9 mouse cellular contexts compared by ENCODE assay signal in genomic region chr4:110087570-110088247, GRCm38 (mm10).
DNase-seq lines count a peak whose midpoint lies in the region; ATAC-seq and TF ChIP-seq lines count a peak whose summit lies in the region.
"Had no signal": no experiment of that assay in that cellular context is flagged by ENCODE, and none has a peak within 500 bp of the region (broad histone marks: within the 10 kb centered on the region; RNA-seq: fewer than 3 reads in every experiment).

No protein-coding gene starts in this region.

- H3K79me2 ChIP-seq in MEL (ENCODE audit: control insufficient read depth, insufficient read depth, low read length, poor library complexity), result no peaks in the 10 kb centered on the region

- DNase-seq in gastrocnemius, postnatal 14 days, result peak; percentile 50
- DNase-seq in gastrocnemius, postnatal 25 days, result no peak
- DNase-seq in MEL (ENCODE audit: low read depth, low spot score), result peak; percentile 63
- peak; percentile 71 for DNase-seq in embryo, embryonic 9.5 days (ENCODE audit: extremely low spot score)
- peak; percentile 39 for DNase-seq in lung, postnatal 36 days
- DNase-seq in thymus, postnatal 4 days, result peak; percentile 53

- no peak overlapping the region for H3K4me2 ChIP-seq in kidney, embryonic 14.5 days (replicated peaks; ENCODE audit: low read depth, low read length)
- H3K4me2 ChIP-seq: stomach, embryonic 15.5 days had no signal

- H3K4me1 ChIP-seq in MEL (ENCODE audit: control insufficient read depth in 1 of 2, insufficient read depth in 2 of 2, low read length in 2 of 2), result no peaks in the 10 kb centered on the region
- no peaks in the 10 kb centered on the region for H3K4me1 ChIP-seq in kidney, embryonic 14.5 days (ENCODE audit: control insufficient read depth, insufficient read depth, low read length)
- H3K4me1 ChIP-seq: stomach, embryonic 15.5 days had no signal

- WGBS in kidney, embryonic 14.5 days, result 36% methylated on average over 9 of the region's 9 CpGs

- H3K27ac ChIP-seq in MEL (ENCODE audit: control insufficient read depth, low read depth, low read length), result no peak overlapping the region
- no peak overlapping the region for H3K27ac ChIP-seq in kidney, embryonic 14.5 days (ENCODE audit: low read depth, low read length)
- H3K27ac ChIP-seq: stomach, embryonic 15.5 days had no signal

- peak; percentile 76; the same call in 1 of the 2 replicates for ATAC-seq in kidney, embryonic 14.5 days (ENCODE audit: low FRiP score, low TSS enrichment)
- ATAC-seq in activated CD4-positive, CD25-positive, alpha-beta regulatory T cell, adult 4 months, result no peak

- H3K36me3 ChIP-seq in MEL (ENCODE audit: control insufficient read depth in 1 of 2, insufficient read depth in 2 of 2, low read length in 2 of 2), result no peaks in the 10 kb centered on the region
- H3K36me3 ChIP-seq in kidney, embryonic 14.5 days (ENCODE audit: control insufficient read depth, insufficient read depth, low read length), result no peaks in the 10 kb centered on the region
- H3K36me3 ChIP-seq: stomach, embryonic 15.5 days had no signal

- no peaks in the 10 kb centered on the region for H3K27me3 ChIP-seq in MEL (ENCODE audit: control insufficient read depth in 1 of 2, insufficient read depth in 2 of 2, low read length in 2 of 2)
- H3K27me3 ChIP-seq in kidney, embryonic 14.5 days (ENCODE audit: control insufficient read depth, insufficient read depth, low read length), result no peaks in the 10 kb centered on the region
- H3K27me3 ChIP-seq: stomach, embryonic 15.5 days had no signal

- TF ChIP-seq EP300 in MEL (IDR thresholded peaks at IDR 0.05; ENCODE audit: low read depth in 1 of 2, low read length in 2 of 2), result no peak

- H3K9ac ChIP-seq in MEL (ENCODE audit: control insufficient read depth, low read depth, low read length, poor library complexity, severe bottlenecking), result no peak overlapping the region
- H3K9ac ChIP-seq in kidney, embryonic 14.5 days (ENCODE audit: low read depth, low read length), result no peak overlapping the region
- H3K9ac ChIP-seq: stomach, embryonic 15.5 days had no signal

- intact Hi-C loops in gastrocnemius, postnatal 14 days (cut with DNase I; ENCODE audit: low total_unique reads), result no loop called here

- no peaks in the 10 kb centered on the region for H3K9me3 ChIP-seq in MEL (replicated peaks; ENCODE audit: insufficient read depth, low read length)
- H3K9me3 ChIP-seq in kidney, embryonic 14.5 days (ENCODE audit: control insufficient read depth, low read length), result no peaks in the 10 kb centered on the region
- H3K9me3 ChIP-seq: stomach, embryonic 15.5 days had no signal

- no peak overlapping the region for H3K4me3 ChIP-seq in MEL (ENCODE audit: control insufficient read depth in 1 of 2, insufficient read depth in 1 of 2, low read depth in 2 of 2, low read length in 2 of 2)
- H3K4me3 ChIP-seq in kidney, embryonic 14.5 days (ENCODE audit: low read length), result no peak overlapping the region
- H3K4me3 ChIP-seq: stomach, embryonic 15.5 days had no signal

- no peak for TF ChIP-seq POLR2A in MEL (IDR thresholded peaks at IDR 0.05; ENCODE audit: control insufficient read depth in 1 of 2, insufficient read depth in 1 of 2, low read depth in 1 of 2, low read length in 2 of 2, poor library complexity in 1 of 2)

- TF ChIP-seq RAD21 in MEL (IDR thresholded peaks at IDR 0.05; ENCODE audit: low read depth, low read length), result no peak

- TF ChIP-seq CTCF in MEL (IDR thresholded peaks at IDR 0.05 in 2 of 3, conservative IDR thresholded peaks at IDR 0.05 in 1 of 3; ENCODE audit: control insufficient read depth in 1 of 3, insufficient read depth in 1 of 3, low read depth in 2 of 3, low read length in 3 of 3, poor library complexity in 1 of 3, severe bottlenecking in 1 of 3), result no peak

TF ChIP-seq in MEL, 35 proteins besides CTCF, POLR2A, EP300 and RAD21:
- TF ChIP-seq USF1 (IDR thresholded peaks at IDR 0.05; ENCODE audit: low read depth, low read length) (no peak), SMC3 (IDR thresholded peaks at IDR 0.05; ENCODE audit: low read depth, low read length) (no peak), KAT2A (conservative IDR thresholded peaks at IDR 0.05; ENCODE audit: low read depth, low read length) (no peak), E2F4 (IDR thresholded peaks at IDR 0.05; ENCODE audit: borderline replicate concordance, low read depth, low read length) (no peak), TBP (IDR thresholded peaks at IDR 0.05; ENCODE audit: low read depth, low read length) (no peak), ELF1 (IDR thresholded peaks at IDR 0.05; ENCODE audit: low read depth, low read length) (no peak), JUND (IDR thresholded peaks at IDR 0.05; ENCODE audit: low read depth, low read length) (no peak), POLR2AphosphoS5 (IDR thresholded peaks at IDR 0.05; ENCODE audit: borderline replicate concordance, low read depth, low read length) (no peak), NRF1 (IDR thresholded peaks at IDR 0.05; ENCODE audit: insufficient read depth, low read depth, low read length, poor library complexity, severe bottlenecking) (no peak), ZMIZ1 (IDR thresholded peaks at IDR 0.05; ENCODE audit: low read depth, low read length) (no peak), TCF12 (IDR thresholded peaks at IDR 0.05; ENCODE audit: low read depth, low read length) (no peak), ZKSCAN1 (IDR thresholded peaks at IDR 0.05; ENCODE audit: low read depth, low read length) (no peak), MAZ (IDR thresholded peaks at IDR 0.05; ENCODE audit: low read depth, low read length) (no peak), CHD1 (IDR thresholded peaks at IDR 0.05; ENCODE audit: low read depth, low read length) (no peak), ZC3H11A (IDR thresholded peaks at IDR 0.05; ENCODE audit: low read depth, low read length) (no peak), GATA1 (IDR thresholded peaks at IDR 0.05; ENCODE audit: low read depth, low read length) (no peak), HCFC1 (IDR thresholded peaks at IDR 0.05; ENCODE audit: low read depth, low read length) (no peak), RCOR1 (IDR thresholded peaks at IDR 0.05; ENCODE audit: low read depth, low read length) (no peak), TAL1 (IDR thresholded peaks at IDR 0.05; ENCODE audit: low read length) (no peak), CHD2 (IDR thresholded peaks at IDR 0.05; ENCODE audit: low read length) (no peak)
